Mouse (Mus musculus) layer of hippocampus, postnatal 25 days (tissue): ENCODE results near the gene Itgal. TPM values are rescaled to one million over a fixed set of nuclear protein-coding genes. Genes with fewer than 3 reads are reported as not detected.
"Not testable (repeated sequence)": the region's sequence is repeated elsewhere in the genome, so short reads cannot be mapped to it uniquely, and the experiment has no call there.

ENCODE experiments used
- DNase-seq, 2 experiments: peaks; one replicate each; pipeline ENCODE4 v3.0.0; 2022; ENCODE audit warnings: mixed read lengths in 2 of 2, low spot score in 1 of 2; ENCODE audit errors: extremely low spot score in 1 of 2
- total RNA-seq, 2 experiments: library from RNA; stranded (reverse); gene quantifications; 2 replicates each; pipeline ENCODE4 v1.2.3; 2021

Itgal gene
- total RNA-seq, 2 experiments from 2014 or later: 0.20 to 0.26 TPM

DNA sequence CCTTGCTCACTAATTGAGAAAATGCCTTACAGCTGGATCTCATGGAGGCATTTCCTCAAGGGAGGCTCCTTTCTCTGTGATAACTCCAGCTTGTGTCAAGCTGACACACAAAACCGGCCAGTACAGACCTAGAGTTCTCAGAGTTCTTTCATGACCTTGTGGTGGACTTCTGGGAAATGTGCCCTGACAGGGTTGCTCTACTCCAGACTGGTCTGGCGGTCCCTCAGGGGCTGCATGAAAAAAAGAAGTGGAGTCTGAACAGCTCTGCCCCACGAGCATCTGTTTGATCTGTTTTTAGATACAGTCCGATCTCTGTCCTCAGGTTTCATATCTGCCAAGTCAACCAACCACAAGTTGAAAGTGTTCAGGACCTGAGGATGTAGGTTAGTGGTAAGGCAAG is 41.6 kb downstream of the Itgal start:
- DNase-seq: no peak

- no peak for DNase-seq
Measured at GRCm38 (mm10) chr7:127341356-127341755, 45.3 kb downstream of the Itgal start.

- not testable (repeated sequence) for DNase-seq
Measured at GRCm38 (mm10) chr7:127341861-127342260, 45.8 kb downstream of the Itgal start.

DNA sequence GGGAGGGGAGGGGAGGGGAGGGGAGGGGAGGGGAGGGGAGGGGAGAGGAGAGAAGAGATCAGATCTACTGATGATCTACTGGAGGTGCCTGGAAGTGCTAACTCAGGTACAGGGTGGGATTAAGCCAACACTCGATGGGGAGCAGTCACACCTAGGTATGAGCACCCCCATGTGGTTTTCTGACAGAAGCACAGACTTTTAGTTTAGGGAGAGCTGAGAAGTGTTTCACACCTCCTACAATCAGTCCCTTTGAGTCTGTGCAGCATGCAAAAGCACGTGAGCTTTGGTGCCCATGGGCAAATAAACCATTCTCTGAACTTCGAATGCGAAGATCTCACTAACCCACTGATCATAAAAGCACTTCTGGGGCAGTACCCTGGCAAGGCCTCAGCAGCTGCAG is 46.3 kb downstream of the Itgal start:
- no peak for DNase-seq

DNA sequence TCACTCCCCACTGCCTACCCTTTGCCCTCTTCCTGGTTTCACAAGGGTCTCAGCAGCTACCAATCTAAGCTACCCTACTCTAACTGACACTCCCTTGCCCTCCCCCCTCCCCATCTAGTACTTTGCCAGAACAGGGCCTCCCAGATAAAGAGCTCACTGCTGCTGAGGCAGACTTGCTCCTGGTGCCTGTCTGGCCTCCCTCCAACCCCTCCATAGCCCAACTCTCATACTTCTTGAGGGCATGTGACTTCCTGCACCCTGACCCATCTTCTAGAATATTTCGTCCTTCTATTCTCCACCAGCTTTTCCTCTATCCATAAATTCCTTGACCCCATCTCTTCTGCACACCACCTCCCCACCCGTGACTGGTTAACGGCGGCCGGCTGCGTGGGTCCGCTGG is 46.8 kb downstream of the Itgal start:
- no peak for DNase-seq

GRCm38 (mm10) chr7:127343351-127344019 is 47.4 kb downstream of the Itgal start:
- DNase-seq: no peak

- DNase-seq: no peak
Measured at GRCm38 (mm10) chr7:127344371-127344770, 48.3 kb downstream of the Itgal start.

DNA sequence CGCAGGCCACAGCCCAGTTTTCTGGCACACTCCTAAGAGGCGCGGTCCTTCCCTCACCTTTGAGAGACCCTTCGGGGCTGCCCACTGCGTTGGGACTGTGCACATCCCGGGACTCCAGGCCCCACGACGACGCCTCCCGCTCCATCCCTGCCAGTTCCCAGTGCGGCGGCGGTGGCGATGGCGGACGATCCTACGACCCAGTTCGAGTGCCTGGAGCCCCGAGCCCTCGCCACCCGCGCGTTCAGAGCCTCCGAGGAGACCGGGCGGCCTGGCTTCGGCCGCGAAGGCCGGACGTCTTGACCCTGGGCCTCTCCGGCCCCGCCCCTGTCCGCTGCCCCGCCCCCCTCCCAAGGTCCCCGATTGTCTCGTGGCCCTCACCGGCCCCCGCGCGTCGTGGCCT is 49.0 kb downstream of the Itgal start:
- DNase-seq: no peak

GRCm38 (mm10) chr7:127345512-127346325 is 49.7 kb downstream of the Itgal start, which contains the start of gene Zfp768:
Gene Zfp768, minus strand, starts transcription at chr7:127345589.
- peak; percentile 90 to 92 for DNase-seq

- no peak for DNase-seq
Measured at GRCm38 (mm10) chr7:127346676-127347075, 50.6 kb downstream of the Itgal start.

GRCm38 (mm10) chr7:127351230-127352004 is 55.4 kb downstream of the Itgal start:
- DNase-seq: no peak

- DNase-seq: no peak
Measured at GRCm38 (mm10) chr7:127355796-127356195, 59.7 kb downstream of the Itgal start.

- DNase-seq: no peak
Measured at GRCm38 (mm10) chr7:127357871-127358270, 61.8 kb downstream of the Itgal start.

DNA sequence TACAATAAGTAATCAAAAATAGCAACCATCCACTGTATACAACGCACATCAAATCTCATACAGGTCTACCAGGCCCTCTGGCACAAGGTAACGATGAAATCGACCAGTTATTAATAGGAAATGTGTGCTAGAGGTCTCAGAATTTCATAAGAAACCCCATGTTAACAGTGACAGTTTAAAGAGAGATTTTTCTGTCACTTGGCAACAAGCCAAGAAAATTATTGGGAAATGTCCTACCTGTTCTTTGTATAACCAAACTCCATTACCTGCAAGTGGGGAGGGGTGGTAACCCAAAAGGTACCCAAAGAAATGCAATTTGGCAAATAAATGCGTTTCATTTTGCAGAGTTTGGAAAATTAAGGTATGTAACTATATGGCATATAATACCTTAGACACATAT is 62.4 kb downstream of the Itgal start:
- no peak for DNase-seq

GRCm38 (mm10) chr7:127360265-127360664 is 64.2 kb downstream of the Itgal start:
- DNase-seq: no peak

- DNase-seq: no peak
Measured at GRCm38 (mm10) chr7:127361449-127361848, 65.4 kb downstream of the Itgal start.

GRCm38 (mm10) chr7:127362418-127362817 is 66.4 kb downstream of the Itgal start:
- not testable (repeated sequence) for DNase-seq

DNA sequence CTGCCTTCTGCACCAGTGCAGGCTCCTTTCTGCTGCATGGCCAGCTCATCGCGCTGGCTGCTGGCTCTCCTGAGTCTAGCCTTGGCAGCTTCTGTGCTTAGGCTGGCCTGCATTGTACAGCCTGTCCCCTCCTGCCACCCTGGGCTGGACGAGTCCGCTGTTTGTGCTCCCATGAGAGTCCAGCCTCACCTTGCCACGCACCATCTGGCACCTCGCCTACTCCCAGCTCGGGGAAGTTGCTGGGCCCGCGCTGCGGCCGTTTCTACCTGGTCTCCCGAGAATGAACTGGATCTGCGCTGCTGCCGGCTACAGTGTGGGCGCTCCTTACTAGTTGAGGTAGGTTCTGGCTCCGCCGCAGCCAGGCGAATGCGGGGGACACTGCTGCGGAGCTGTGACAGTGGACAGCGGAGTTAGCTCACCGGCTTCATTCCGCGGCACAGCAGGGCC is 67.4 kb downstream of the Itgal start:
- DNase-seq: no peak

GRCm38 (mm10) chr7:127364166-127364565 is 68.1 kb downstream of the Itgal start:
- DNase-seq: no peak

DNA sequence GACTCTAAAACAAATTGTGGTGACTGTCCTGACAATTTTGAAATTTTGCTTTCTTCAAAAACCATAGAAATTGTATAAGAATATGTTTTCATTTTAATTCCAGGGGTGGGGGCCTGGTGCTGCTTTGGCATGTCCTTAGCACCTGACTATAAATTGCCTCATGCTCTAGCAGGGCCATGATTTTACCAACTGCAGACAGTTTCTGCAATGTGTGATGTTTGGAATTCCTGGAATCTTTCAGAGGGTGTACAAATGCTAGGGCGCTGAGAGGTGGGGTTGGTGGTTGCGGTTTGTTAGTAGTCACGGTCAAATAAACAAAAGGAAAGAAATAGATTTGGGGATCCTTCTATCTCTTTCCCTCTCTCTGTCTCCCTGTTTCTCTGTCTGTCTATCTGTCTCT is 70.2 kb downstream of the Itgal start:
- no peak for DNase-seq

- no peak for DNase-seq
Measured at GRCm38 (mm10) chr7:127371213-127371612, 75.2 kb downstream of the Itgal start.
